ENCODE assay signal across 22 mouse cellular contexts in genomic region chr2:10395143-10395542, GRCm38 (mm10). TPM values are rescaled to one million over a fixed set of nuclear protein-coding genes. Genes with fewer than 3 reads are reported as not detected.
DNase-seq lines count a peak whose midpoint lies in the region; ATAC-seq and TF ChIP-seq lines count a peak whose summit lies in the region.
"Had no signal": no experiment of that assay in that cellular context is flagged by ENCODE, and none has a peak within 500 bp of the region (broad histone marks: within the 10 kb centered on the region; RNA-seq: fewer than 3 reads in every experiment).

No protein-coding gene starts in this region.

- no peak overlapping the region for H3K9ac ChIP-seq in neural tube, embryonic 14.5 days (replicated peaks; ENCODE audit: low read depth, low read length)
- no peak overlapping the region for H3K9ac ChIP-seq in neural tube, embryonic 15.5 days (replicated peaks)
- H3K9ac ChIP-seq in liver, postnatal 0 days (replicated peaks) = no peak overlapping the region
- H3K9ac ChIP-seq: liver, embryonic 13.5 days; lung, embryonic 14.5 days; midbrain, embryonic 15.5 days; neural tube, embryonic 12.5 days; stomach, embryonic 15.5 days had no signal

- ATAC-seq in neural tube, embryonic 14.5 days (ENCODE audit: low read depth) = peak; percentile 24; the same call in 1 of the 2 replicates
- no peak for ATAC-seq in neural tube, embryonic 15.5 days (ENCODE audit: low FRiP score)
- no peak for ATAC-seq in liver, postnatal 0 days
- ATAC-seq: intestine, postnatal 0 days; midbrain, embryonic 15.5 days had no signal

- H3K27me3 ChIP-seq in neural tube, embryonic 14.5 days (ENCODE audit: control insufficient read depth, insufficient read depth, low read length) = no peaks in the 10 kb centered on the region
- no peaks in the 10 kb centered on the region for H3K27me3 ChIP-seq in neural tube, embryonic 15.5 days (replicated peaks)
- H3K27me3 ChIP-seq in liver, postnatal 0 days (ENCODE audit: insufficient read depth, low read length) = no peaks in the 10 kb centered on the region
- H3K27me3 ChIP-seq: liver, embryonic 13.5 days; midbrain, embryonic 15.5 days; neural tube, embryonic 12.5 days; stomach, embryonic 15.5 days had no signal

- no peak overlapping the region for H3K27ac ChIP-seq in neural tube, embryonic 14.5 days (ENCODE audit: low read depth, low read length)
- no peak overlapping the region for H3K27ac ChIP-seq in neural tube, embryonic 15.5 days (replicated peaks)
- no peak overlapping the region for H3K27ac ChIP-seq in liver, postnatal 0 days (ENCODE audit: low read depth)
- H3K27ac ChIP-seq: forebrain, embryonic 10.5 days; liver, embryonic 13.5 days; midbrain, embryonic 15.5 days; neural tube, embryonic 12.5 days; stomach, embryonic 15.5 days had no signal

- H3K4me1 ChIP-seq in neural tube, embryonic 14.5 days (ENCODE audit: control insufficient read depth, insufficient read depth, low read length) = no peaks in the 10 kb centered on the region
- no peaks in the 10 kb centered on the region for H3K4me1 ChIP-seq in neural tube, embryonic 15.5 days
- no peaks in the 10 kb centered on the region for H3K4me1 ChIP-seq in liver, postnatal 0 days (ENCODE audit: insufficient read depth)
- H3K4me1 ChIP-seq: forebrain, embryonic 10.5 days; liver, embryonic 13.5 days; midbrain, embryonic 15.5 days; neural tube, embryonic 12.5 days; stomach, embryonic 15.5 days had no signal

- no peak for TF ChIP-seq CTCF in liver, postnatal 0 days (IDR thresholded peaks at IDR 0.05; ENCODE audit: low read depth)

- H3K4me3 ChIP-seq in neural tube, embryonic 14.5 days (ENCODE audit: low read depth, low read length) = no peak overlapping the region
- no peak overlapping the region for H3K4me3 ChIP-seq in neural tube, embryonic 15.5 days (replicated peaks)
- H3K4me3 ChIP-seq in liver, postnatal 0 days (ENCODE audit: low read depth, low read length) = no peak overlapping the region
- H3K4me3 ChIP-seq: forebrain, embryonic 10.5 days; liver, embryonic 13.5 days; midbrain, embryonic 15.5 days; neural tube, embryonic 12.5 days; stomach, embryonic 15.5 days had no signal

- no peak overlapping the region for H3K4me2 ChIP-seq in neural tube, embryonic 14.5 days (ENCODE audit: low read depth, low read length)
- H3K4me2 ChIP-seq in neural tube, embryonic 15.5 days = no peak overlapping the region
- H3K4me2 ChIP-seq in liver, postnatal 0 days (ENCODE audit: low read depth, low read length) = no peak overlapping the region
- H3K4me2 ChIP-seq: heart, embryonic 11.5 days; liver, embryonic 13.5 days; lung, embryonic 14.5 days; midbrain, embryonic 15.5 days; neural tube, embryonic 12.5 days; stomach, embryonic 15.5 days had no signal

- no peaks in the 10 kb centered on the region for H3K36me3 ChIP-seq in neural tube, embryonic 14.5 days (ENCODE audit: control insufficient read depth, insufficient read depth, low read length)
- no peaks in the 10 kb centered on the region for H3K36me3 ChIP-seq in neural tube, embryonic 15.5 days
- H3K36me3 ChIP-seq in liver, postnatal 0 days (replicated peaks; ENCODE audit: insufficient read depth, low read length) = no peaks in the 10 kb centered on the region
- H3K36me3 ChIP-seq: forebrain, embryonic 10.5 days; liver, embryonic 13.5 days; midbrain, embryonic 15.5 days; neural tube, embryonic 12.5 days; stomach, embryonic 15.5 days had no signal

- no peaks in the 10 kb centered on the region for H3K9me3 ChIP-seq in neural tube, embryonic 14.5 days (ENCODE audit: control insufficient read depth, low read length)
- no peaks in the 10 kb centered on the region for H3K9me3 ChIP-seq in neural tube, embryonic 15.5 days (replicated peaks)
- no peaks in the 10 kb centered on the region for H3K9me3 ChIP-seq in liver, postnatal 0 days (ENCODE audit: low read length)
- H3K9me3 ChIP-seq: forebrain, embryonic 10.5 days; liver, embryonic 13.5 days; midbrain, embryonic 15.5 days; neural tube, embryonic 12.5 days; stomach, embryonic 15.5 days had no signal

- no peak for TF ChIP-seq EP300 in liver, postnatal 0 days (IDR thresholded peaks at IDR 0.05; ENCODE audit: low read depth)

- DNase-seq in frontal cortex, postnatal 36 days (ENCODE audit: low spot score in 2 of 2) = peak; percentile 58 to 78
- peak; percentile 47 to 58 for DNase-seq in right cerebral cortex, postnatal 10 days (ENCODE audit: low spot score in 2 of 2)
- no peak for DNase-seq in thymus, postnatal 10 days (ENCODE audit: low spot score in 2 of 2)
- no peak for DNase-seq in liver, postnatal 0 days
- no peak for DNase-seq in thymus, postnatal 0 days (ENCODE audit: low spot score)
- DNase-seq: adrenal gland, postnatal 36 days; cerebellum, adult 18-20 months; cerebellum, postnatal 14 days; gastrocnemius, postnatal 14 days; kidney, postnatal 4 days; liver, embryonic 13.5 days; lung, embryonic 14.5 days; lung, postnatal 36 days; thymus, adult 18-20 months had no signal

- 88% methylated on average over 11 of the region's 11 CpGs for WGBS in neural tube, embryonic 14.5 days
- WGBS in neural tube, embryonic 15.5 days = 90% methylated on average over 11 of the region's 11 CpGs
- WGBS in liver, postnatal 0 days (ENCODE audit: insufficient replicate concordance) = 87% methylated on average over 11 of the region's 11 CpGs

RNA-seq across cellular contexts. Expression of gene Sfmbt2, which starts 24.8 kb away (rescaled TPM):
- 5.7 and 9.1 TPM in 2 replicates for polyA plus RNA-seq in neural tube, embryonic 14.5 days (2014; fragmentation: Nextera tagmentation; extraction: Ambion mirVana)
- 6.5 and 7.1 TPM in 2 replicates for polyA plus RNA-seq in neural tube, embryonic 15.5 days (2015; fragmentation: Nextera tagmentation; extraction: Ambion mirVana)
- polyA plus RNA-seq in liver, postnatal 0 days (2015; fragmentation: Nextera tagmentation; extraction: Ambion mirVana) = 0.25 and 0.39 TPM in 2 replicates
- polyA plus RNA-seq in thymus, postnatal 0 days (2015; fragmentation: Nextera tagmentation; extraction: Ambion mirVana) = 1.6 and 2.6 TPM in 2 replicates

Comparison
In these comparisons a context has a peak if more than half of its experiments do, and no peak if none do; other contexts are left out.
1. DNase-seq: peak in frontal cortex, postnatal 36 days (2 of 2) and right cerebral cortex, postnatal 10 days (2 of 2); none in thymus, postnatal 10 days (0 of 2), liver, postnatal 0 days (single experiment) and thymus, postnatal 0 days (single experiment).